Mouse (Mus musculus) embryo, embryonic 9.5 days (tissue): ENCODE data around the gene Atxn7l1.

Source experiments
- DNase-seq: peaks from one replicate; pipeline ENCODE4 v3.0.0-alpha.2; 2017; ENCODE audit errors: extremely low spot score

Gene Atxn7l1

GRCm38 (mm10) chr12:33182428-33183137, 35.1 kb downstream of the Atxn7l1 start:
- DNase-seq: no peak

DNA sequence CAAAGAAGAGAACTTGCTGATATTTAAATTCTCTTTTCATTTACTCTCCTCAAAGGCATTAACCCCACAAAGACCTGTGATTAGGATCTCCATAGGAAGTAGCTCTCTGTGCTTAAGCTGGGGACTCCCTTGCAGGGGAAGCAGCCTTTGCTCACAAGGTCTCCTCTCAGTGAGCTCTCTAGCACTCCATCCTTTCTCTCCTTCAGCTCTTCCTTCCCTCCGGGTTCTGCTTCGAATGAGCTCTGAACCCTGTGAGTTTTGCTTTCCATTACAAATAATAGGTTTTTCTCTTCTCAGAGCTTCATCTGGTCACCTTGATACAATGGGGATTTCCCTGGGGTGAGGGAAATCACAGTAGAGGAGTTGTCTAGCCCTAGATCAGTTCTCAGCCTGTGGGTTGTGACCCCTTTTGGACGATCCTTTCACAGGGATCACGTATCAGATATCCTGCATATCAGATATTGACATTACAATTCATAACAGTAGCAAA, 35.7 kb downstream of the Atxn7l1 start:
- DNase-seq: no peak

DNA sequence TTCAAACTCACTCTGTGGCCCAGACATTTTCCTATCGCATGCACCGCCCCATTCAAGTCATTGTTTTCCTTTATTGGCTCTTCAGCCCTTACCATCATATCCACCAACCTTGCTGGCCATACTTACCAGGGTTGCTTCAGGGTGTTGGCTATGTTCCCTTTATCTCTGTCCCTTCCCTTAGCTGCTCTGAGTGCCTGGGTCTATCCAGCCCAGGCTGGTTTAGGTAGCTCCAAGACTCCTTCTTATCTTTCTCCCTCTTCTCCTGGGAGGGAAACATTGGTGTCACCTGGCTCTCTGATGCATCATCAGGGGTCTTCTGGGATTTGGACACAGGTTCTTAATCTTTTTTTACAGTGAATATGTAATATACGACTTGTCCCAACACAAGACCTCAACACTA, 36.6 kb downstream of the Atxn7l1 start:
- no peak for DNase-seq

GRCm38 (mm10) chr12:33185046-33185445, 37.6 kb downstream of the Atxn7l1 start:
- no peak for DNase-seq

GRCm38 (mm10) chr12:33186331-33186730, 38.8 kb downstream of the Atxn7l1 start:
- DNase-seq: no peak

DNA sequence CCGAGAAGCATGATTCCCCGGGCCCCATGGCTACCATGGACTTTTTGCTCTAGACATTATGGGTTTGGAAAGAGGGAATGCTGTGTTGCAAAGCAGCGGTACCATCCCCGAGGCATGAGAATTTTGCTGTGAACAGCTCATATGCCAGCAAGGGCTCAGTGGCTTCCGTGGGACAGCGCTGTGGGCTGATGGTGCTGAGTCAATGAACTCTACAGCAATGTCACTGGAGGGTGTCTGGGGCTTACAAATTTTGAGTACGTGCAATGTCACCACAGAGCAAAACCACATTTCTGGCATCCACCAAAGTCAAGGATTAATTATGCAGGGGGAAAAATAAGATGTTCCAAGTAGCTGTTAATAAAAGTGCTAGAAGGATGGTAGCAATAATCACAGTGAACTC, 42.6 kb downstream of the Atxn7l1 start:
- no peak for DNase-seq

- DNase-seq: no peak
Observed at GRCm38 (mm10) chr12:33190633-33191032, 43.1 kb downstream of the Atxn7l1 start.

DNA sequence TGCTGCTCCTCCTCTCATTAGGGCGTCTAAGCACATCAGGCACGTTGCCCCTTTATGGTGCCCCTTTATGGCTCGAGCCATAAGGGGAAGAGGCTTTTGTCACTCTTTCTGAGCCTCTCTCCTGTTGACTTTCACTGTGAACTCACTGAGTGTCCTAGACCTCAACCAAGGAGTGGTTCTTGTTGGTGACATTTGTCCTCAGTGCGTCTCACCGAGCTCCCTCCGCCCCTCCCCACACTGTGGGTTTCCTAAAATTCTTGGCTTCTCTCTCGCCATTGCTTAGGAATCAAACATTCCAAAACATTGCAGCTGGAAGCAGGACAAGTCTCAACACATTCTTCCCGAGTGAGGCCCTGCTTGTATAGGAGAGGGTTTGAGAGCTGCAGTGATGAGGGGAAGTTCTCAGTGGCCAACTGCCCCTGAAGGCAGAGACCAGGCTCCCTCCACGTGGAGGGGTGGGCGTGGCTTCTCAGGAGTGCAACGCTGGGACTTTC, 46.0 kb downstream of the Atxn7l1 start:
- no peak for DNase-seq

DNA sequence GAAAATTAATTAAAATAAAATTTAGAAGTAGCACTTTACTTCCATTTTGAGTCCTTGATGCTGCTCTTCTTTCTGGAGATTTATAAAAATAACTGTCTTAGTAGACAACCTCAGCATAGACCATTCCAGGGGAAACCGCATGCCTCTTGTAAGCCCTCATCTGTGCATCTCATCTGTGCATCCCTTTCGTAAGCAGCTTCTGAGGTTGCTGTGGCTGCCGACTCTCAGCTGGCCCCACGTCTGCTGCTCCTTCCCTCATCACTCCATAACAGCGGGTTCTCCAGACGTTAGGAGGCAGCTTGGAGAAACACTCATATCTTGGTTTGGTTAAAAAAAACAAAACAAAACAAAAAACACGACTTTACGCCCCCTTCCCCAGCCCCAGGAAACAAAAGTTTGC, 47.7 kb downstream of the Atxn7l1 start:
- DNase-seq: no peak

GRCm38 (mm10) chr12:33197287-33197686, 49.8 kb downstream of the Atxn7l1 start:
- DNase-seq: no peak

DNA sequence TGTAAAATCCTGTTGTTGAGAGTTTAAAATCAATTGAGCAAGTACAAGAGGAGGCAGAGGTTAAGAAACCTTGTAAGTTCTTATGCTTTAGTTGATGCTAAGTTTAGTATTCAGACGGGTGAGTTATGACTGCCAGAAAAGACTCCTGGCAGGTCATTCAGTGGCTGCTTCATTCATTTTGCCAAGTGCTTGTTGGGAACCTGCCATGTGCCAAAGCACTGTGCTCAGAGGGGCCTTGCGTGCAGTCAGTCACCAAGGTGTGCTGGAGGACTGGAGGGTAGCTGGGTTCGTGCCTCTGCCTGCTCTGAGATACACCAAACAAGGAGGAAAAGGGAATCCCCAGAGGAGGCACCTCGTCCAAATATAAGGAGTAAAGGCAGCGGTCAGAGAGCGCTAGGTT, 50.3 kb downstream of the Atxn7l1 start:
- no peak for DNase-seq

- DNase-seq: no peak
Observed at GRCm38 (mm10) chr12:33201068-33201467, 53.6 kb downstream of the Atxn7l1 start.

DNA sequence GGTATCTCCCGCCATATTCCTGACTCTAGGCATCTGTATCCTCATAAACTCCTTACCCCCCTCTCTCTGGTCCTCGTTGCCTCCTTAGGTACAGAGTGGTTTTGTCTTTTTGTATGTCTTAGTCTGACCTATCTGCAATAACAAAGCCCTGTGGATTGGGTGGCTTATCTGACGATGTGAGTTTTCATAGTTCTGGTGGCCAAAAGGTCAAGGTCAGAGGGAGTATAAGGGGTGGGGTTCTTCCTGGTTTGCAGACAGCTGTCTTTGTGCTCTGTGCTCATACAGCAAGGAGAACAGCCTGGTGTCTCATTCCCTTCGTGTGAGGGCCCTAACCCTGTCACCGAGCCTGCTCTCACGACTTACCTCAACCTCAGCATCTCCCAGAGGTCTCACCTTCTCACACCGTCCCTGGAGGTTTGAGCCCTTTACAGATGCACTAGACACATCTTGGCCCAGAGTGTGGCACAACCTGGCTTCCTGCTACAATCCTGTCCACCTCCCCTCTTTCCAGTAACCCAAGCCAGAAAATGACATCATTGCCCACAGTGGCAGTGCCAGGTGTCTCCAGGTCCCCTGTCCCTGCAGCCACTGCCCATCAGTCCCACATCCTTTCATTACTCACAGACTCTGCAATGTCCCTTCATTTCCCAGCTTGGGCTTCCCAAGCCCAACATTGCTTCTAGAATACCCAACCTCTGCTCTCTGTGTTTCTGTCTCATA, 54.2 kb downstream of the Atxn7l1 start:
- DNase-seq: no peak

DNA sequence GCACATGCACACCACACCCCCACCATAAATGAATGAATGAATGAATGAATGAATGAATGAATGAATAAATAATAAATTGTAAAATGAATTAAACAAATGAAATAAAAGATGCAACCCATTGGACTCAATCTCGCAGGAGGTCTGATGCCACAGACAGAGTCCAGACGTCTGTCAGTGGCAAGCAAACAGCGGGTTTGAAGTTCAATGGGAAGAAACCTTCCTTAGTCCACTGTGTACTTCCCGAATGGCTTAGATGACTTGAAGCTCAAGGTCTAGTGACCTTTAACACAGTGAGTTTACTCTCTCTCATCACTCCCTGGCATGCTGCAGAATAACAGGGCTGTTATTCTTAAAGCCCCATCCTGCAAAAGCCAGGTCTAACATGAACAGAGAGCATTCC, 57.8 kb downstream of the Atxn7l1 start:
- no peak for DNase-seq

- no peak for DNase-seq
Observed at GRCm38 (mm10) chr12:33206300-33206699, 58.8 kb downstream of the Atxn7l1 start.

GRCm38 (mm10) chr12:33210856-33211255, 63.4 kb downstream of the Atxn7l1 start:
- no peak for DNase-seq

GRCm38 (mm10) chr12:33218215-33218859, 70.8 kb downstream of the Atxn7l1 start:
- no peak for DNase-seq

DNA sequence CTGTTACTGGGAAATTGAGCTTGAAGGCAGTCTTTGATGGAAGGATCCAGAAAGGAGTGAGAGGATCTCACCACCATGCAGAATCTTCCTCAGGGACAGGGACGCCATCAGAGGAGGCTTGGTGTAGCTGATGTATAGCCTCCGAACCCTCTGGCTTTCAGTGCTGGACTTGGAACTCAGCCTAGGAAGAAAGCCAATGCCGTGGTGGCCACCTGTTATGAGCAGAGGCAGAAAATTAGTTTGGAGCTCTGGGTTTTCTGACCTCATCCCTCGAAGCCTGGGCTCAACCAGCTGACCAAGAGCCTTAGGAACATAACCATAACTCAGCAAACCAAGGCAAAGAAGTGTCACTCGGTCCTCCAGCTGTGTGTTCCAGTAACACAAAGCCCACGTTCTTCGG, 71.9 kb downstream of the Atxn7l1 start:
- DNase-seq: no peak

DNA sequence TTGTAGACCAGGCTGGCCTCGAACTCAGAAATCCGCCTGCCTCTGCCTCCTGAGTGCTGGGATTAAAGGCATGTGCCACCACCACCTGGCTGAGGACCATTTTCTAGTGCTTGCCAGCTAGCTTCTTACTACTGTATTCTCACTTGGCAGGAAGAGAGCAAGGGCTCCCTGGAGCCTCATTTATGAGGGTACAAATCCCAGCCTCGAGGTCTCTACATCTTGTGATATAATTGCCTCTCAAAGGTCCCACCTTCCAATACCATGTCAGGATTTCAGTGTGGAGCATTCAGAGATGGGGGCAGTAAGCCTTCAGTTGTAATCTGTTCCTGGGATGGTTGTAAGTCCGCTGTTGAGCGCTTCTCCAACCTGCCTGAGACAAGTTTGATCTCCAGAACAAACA, 72.6 kb downstream of the Atxn7l1 start:
- DNase-seq: no peak

DNA sequence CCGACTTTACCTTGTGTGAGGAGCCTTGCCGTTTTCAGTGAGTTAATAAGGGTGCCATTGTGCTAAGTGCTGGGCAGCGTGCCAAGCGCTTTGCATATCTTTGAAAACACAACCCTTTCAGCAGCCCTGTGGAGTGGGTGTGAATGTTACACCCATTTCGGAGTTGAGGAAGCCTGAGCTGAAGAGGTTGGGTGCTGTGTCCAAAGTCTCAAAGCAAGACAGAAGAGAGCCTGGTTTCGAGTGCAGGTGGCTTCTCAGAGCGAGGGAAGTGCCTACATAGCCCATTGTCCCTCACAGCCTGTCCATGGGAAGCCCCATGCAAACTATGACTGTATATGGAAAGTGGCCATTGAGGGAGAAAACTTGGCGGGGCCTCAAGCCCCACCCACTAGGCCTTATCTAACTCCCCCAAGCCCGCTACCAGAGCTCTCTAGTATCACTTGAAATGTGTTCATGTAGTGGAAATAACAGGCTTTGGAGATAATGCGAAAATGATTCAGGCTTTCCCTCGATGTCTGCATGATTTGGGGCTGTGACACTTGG, 73.1 kb downstream of the Atxn7l1 start:
- no peak for DNase-seq

- no peak for DNase-seq
Observed at GRCm38 (mm10) chr12:33222187-33222586, 74.7 kb downstream of the Atxn7l1 start.

GRCm38 (mm10) chr12:33225117-33225541, 77.6 kb downstream of the Atxn7l1 start:
- no peak for DNase-seq
